Mouse (Mus musculus) lung, embryonic 14.5 days (tissue): ENCODE results near the gene Bcl11a. TPM values are rescaled to one million over a fixed set of nuclear protein-coding genes. Genes with fewer than 3 reads are reported as not detected.

Source experiments
- ATAC-seq: fragments of 200-750 bp; cut with Nextera tagmentation; 2 replicates; pipeline ENCODE4 v1.8.0; 2017; ENCODE audit warnings: mild to moderate bottlenecking, moderate TSS enrichment, moderate library complexity; ENCODE audit not compliant: insufficient read depth
- DNase-seq: peaks from one replicate; pipeline ENCODE4 v3.0.0-alpha.2; 2015
- H3K27ac ChIP-seq: fragments of 300-500 bp; sonication (generic); 2 replicates; pipeline ENCODE4 v1.5.1; 2014; ENCODE audit warnings: low read depth, mild to moderate bottlenecking, moderate library complexity
- H3K27me3 ChIP-seq: fragments of 300-500 bp; sonication (generic); 2 replicates; pipeline ENCODE4 v1.6.1; 2014; ENCODE audit warnings: low read length, control low read depth; ENCODE audit not compliant: insufficient read depth
- H3K36me3 ChIP-seq: fragments of 300-500 bp; sonication (generic); 2 replicates; pipeline ENCODE4 v1.6.1; 2014; ENCODE audit warnings: control low read depth; ENCODE audit not compliant: insufficient read depth
- H3K4me1 ChIP-seq: fragments of 300-500 bp; sonication (generic); 2 replicates; pipeline ENCODE4 v1.6.1; 2014; ENCODE audit warnings: antibody characterized with exemption, control low read depth; ENCODE audit not compliant: insufficient read depth
- H3K4me2 ChIP-seq: fragments of 300-500 bp; sonication (generic); 2 replicates; pipeline ENCODE4 v1.6.1; 2014; ENCODE audit warnings: mild to moderate bottlenecking
- H3K4me3 ChIP-seq: fragments of 300-500 bp; sonication (generic); 2 replicates; pipeline ENCODE4 v1.5.1; 2014; ENCODE audit warnings: low read depth, low read length
- H3K9ac ChIP-seq: fragments of 300-500 bp; sonication (generic); 2 replicates; pipeline ENCODE4 v1.6.1; 2014
- H3K9me3 ChIP-seq: fragments of 300-500 bp; sonication (generic); 2 replicates; pipeline ENCODE4 v1.6.1; 2016; ENCODE audit warnings: low read depth, low read length, control low read depth
- CTCF ChIP-seq: IDR thresholded peaks from 2 replicates; pipeline ENCODE4 v1.5.1; 2016; ENCODE audit warnings: antibody characterized with exemption, low read depth
- WGBS: fragments of 180-500 bp; shearing (Covaris S2); extraction: QIAGEN DNeasy Blood & Tissue Kit; methylation state at CpG from one replicate; pipeline ENCODE4 v1.1.7; 2014; 5-methylcytosine and 5-hydroxymethylcytosine counted together
- polyA plus RNA-seq: library from polyadenylated mRNA; unstranded; fragments of >200 nt; fragmentation: Nextera tagmentation; extraction: Ambion mirVana; gene quantifications from 2 replicates; pipeline ENCODE4 v1.2.1, GENCODE M21; 2014

Bcl11a gene
- polyA plus RNA-seq, 1 experiment from 2014 or later, result 21.1 TPM

DNA sequence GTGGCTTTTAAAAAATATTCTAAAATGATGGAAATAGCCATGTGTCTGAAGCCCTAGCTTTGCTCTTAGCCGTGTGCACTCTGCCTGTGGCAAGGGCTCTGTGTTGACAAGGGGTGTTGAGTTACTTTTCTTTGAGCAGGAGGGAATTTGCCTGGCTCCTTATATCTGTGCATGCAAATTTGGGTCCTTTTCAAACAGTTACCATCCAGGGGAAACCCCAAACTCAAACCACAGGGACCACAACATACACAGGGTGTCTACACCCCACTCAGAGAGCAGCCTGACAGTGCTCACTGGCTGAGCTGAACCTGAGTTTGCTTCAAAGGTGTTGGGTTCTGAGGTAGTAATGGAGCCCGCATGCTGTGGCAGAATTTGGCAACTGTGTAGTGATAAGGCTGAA lies 54.0 kb downstream of the Bcl11a start:
- Histone ChIP-seq H3K4me2 (no peak overlapping the region), H3K4me1 (0 out of 2 replicates have a peak, but pooled peaks cover 11% of the 10 kb centered on the region), H3K4me3 (no peak overlapping the region), H3K27me3 (no peaks in the 10 kb centered on the region), H3K27ac (no peak overlapping the region), H3K9me3 (no peaks in the 10 kb centered on the region), H3K36me3 (no peaks in the 10 kb centered on the region), H3K9ac (no peak overlapping the region)
- ATAC-seq (no peak), DNase-seq (no peak)
- TF ChIP-seq CTCF, result no peak
- 63% methylated on average over 2 of the region's 2 CpGs for WGBS

DNA sequence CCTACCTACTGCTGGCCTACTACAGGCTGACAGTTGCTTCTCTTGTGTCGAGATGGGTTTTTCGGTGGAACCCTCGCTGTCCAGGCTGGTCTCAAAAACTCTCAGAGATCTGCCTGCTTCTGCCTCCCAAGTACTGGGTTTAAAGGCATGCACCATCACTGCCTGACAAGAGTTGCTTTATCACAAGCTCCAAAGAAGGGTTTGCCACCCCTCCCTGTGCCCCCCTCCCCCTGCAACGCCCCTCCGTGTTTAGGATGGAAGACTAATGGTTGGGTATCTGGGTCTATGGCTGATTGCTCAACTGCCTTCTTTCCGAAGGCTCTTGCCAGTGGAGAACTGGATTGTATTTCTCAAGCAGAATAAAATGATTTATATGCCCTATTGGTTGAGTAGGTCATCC lies 54.5 kb downstream of the Bcl11a start:
- no peak for TF ChIP-seq CTCF
- ATAC-seq (no peak), DNase-seq (no peak)
- Histone ChIP-seq H3K4me3 (no peak overlapping the region), H3K4me1 (0 out of 2 replicates have a peak, but pooled peaks cover 11% of the 10 kb centered on the region), H3K9ac (no peak overlapping the region), H3K9me3 (no peaks in the 10 kb centered on the region), H3K4me2 (no peak overlapping the region), H3K27me3 (no peaks in the 10 kb centered on the region), H3K36me3 (no peaks in the 10 kb centered on the region), H3K27ac (no peak overlapping the region)
- 89% methylated on average over 6 of the region's 6 CpGs for WGBS

DNA sequence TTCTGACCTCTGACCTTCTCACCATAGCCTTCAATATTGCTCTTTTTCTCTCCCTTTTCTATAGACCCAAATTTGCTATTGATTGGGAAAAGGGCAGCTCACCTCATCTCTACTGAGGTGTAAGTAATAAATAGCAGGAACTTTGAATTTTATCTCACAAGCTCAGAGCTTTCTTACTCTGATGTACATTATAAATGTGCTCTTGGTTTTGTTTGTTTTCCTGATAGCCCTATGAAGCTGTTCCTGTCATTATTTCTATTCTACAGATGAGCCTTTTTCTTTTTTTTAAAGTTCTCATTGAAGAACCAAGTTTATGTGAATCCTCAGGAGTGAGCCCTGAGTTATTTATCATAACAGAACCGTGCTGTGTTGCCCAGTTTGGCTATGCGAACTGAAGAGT lies 55.0 kb downstream of the Bcl11a start:
- Histone ChIP-seq H3K36me3 (no peaks in the 10 kb centered on the region), H3K4me1 (0 out of 2 replicates have a peak, but pooled peaks cover 11% of the 10 kb centered on the region), H3K9ac (no peak overlapping the region), H3K9me3 (no peaks in the 10 kb centered on the region), H3K4me2 (no peak overlapping the region), H3K27me3 (no peaks in the 10 kb centered on the region), H3K27ac (no peak overlapping the region), H3K4me3 (no peak overlapping the region)
- DNase-seq (no peak), ATAC-seq (no peak)
- no peak for TF ChIP-seq CTCF
- whole genome bisulfite sequencing, result 72% methylated on average over 2 of the region's 2 CpGs

DNA sequence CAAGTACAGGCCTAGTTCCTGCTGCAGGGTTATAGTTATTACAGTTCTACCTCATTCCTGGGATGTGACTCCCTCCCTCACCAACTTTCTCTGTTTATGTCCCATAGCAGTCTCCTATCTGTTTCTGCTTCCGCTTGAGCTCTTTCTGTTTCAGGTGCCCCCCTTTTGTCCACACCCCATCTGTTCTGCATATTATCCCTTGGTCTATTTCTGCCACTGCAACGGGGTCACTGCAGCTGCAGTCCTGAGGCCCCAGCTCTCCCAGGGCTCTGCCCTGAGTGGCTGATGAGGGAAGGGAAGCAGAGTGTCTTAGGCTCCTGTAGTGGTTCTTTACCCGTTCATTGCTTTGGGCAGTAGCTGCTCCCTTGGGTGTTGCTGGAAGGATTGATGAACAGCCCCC lies 55.6 kb downstream of the Bcl11a start:
- no peak for TF ChIP-seq CTCF
- 56% methylated on average over 3 of the region's 3 CpGs for WGBS

DNA sequence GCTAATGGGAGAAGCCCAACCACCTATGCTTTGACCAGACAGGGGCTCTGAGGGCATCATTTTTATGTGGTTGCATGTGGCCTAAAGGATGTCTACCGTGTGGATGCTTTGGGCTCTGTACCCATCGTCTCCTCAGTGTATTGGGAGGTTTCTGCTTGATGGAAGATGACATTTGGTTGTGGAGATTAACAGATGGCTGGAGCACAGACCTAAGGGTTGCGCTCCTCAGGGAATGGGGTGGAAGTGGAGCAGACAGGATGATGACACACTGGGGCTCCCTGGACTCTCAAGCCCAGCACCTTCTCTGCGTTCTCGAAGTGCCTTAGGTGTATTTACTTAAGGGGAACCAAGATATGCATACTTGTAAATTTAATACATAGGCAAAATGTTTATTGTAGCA lies 56.1 kb downstream of the Bcl11a start:
- H3K4me1 ChIP-seq, result 0 out of 2 replicates have a peak, but pooled peaks cover 11% of the 10 kb centered on the region
- H3K27ac ChIP-seq, result no peak overlapping the region
- 80% methylated on average over 5 of the region's 5 CpGs for WGBS
- H3K9ac ChIP-seq, result no peak overlapping the region
- ATAC-seq, result no peak
- no peaks in the 10 kb centered on the region for H3K36me3 ChIP-seq
- no peak for TF ChIP-seq CTCF
- H3K4me2 ChIP-seq, result no peak overlapping the region
- DNase-seq, result no peak
- H3K9me3 ChIP-seq, result no peaks in the 10 kb centered on the region
- H3K27me3 ChIP-seq, result no peaks in the 10 kb centered on the region
- no peak overlapping the region for H3K4me3 ChIP-seq

More for the DNA sequence above, 55.6 kb downstream of the Bcl11a start:
- ATAC-seq, result no peak
- H3K4me3 ChIP-seq, result no peak overlapping the region
- H3K27ac ChIP-seq, result no peak overlapping the region
- H3K9ac ChIP-seq, result no peak overlapping the region
- H3K36me3 ChIP-seq, result no peaks in the 10 kb centered on the region
- DNase-seq, result no peak
- H3K4me2 ChIP-seq, result no peak overlapping the region
- no peaks in the 10 kb centered on the region for H3K9me3 ChIP-seq
- H3K4me1 ChIP-seq, result 0 out of 2 replicates have a peak, but pooled peaks cover 11% of the 10 kb centered on the region
- no peaks in the 10 kb centered on the region for H3K27me3 ChIP-seq

DNA sequence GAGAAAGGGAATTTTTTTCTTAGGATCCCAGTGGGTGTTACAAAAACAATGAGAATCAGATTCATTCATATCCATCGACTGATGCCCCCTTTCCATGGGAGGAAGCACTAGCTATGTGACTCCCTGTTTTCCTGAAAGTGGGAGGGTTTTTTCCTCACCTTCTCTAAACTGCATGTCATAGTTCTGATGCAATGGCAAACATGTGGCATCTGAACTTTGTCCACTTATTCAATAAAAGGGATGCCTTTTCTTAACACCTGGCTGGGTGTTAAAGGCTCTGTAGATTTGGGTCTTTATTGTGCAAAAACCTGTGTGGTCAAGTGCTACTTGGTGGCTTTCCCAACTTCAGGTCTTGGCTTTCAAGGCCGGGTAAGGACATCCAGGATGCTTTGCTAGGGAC lies 57.4 kb downstream of the Bcl11a start:
- no peak overlapping the region for H3K4me3 ChIP-seq
- no peak for TF ChIP-seq CTCF
- no peak overlapping the region for H3K4me2 ChIP-seq
- H3K36me3 ChIP-seq, result no peaks in the 10 kb centered on the region
- DNase-seq (no peak), ATAC-seq (no peak)
- peaks cover 3% of the 10 kb centered on the region; the same call in 1 of the 2 replicates for H3K9me3 ChIP-seq
- no peaks in the 10 kb centered on the region for H3K27me3 ChIP-seq
- WGBS, result 80% methylated on average over 2 of the region's 2 CpGs
- 0 out of 2 replicates have a peak, but pooled peaks cover 11% of the 10 kb centered on the region for H3K4me1 ChIP-seq
- no peak overlapping the region for H3K27ac ChIP-seq
- no peak overlapping the region for H3K9ac ChIP-seq

DNA sequence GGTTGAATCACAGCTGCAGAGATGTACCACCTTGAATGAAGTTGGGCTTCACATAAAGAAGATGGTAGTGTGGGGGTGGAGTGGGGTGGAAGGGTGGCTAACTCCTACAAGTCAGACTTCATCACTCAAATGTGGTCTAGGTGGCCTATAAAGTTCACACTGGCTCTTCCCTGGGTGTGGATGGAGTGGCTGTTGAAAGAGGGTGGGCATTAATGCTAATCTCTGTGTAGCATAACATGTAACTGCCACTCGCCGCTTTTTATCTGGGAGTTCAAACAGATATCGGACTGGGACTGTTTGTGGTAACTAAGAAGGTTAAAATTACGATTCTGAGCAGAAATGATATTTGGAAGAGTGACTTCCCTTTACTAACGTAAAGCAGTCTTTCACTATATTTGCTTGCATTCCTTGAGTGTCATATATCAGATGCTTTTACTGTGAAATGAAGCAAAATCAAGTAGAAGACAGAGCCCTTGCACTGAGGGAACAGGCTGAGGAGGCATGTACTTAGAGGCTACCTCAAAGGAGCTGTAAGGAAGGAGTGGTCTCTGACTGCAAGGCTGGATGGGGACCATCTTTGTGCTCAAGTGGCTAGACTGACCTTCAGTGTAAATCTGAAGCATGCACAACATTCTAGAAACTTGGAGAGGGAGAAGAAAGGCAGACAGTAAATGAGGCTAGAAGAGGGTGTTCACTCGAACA lies 58.4 kb downstream of the Bcl11a start:
- no peak for TF ChIP-seq CTCF
- H3K36me3 ChIP-seq, result no peaks in the 10 kb centered on the region
- ATAC-seq, result no peak
- peaks cover 3% of the 10 kb centered on the region; the same call in 1 of the 2 replicates for H3K9me3 ChIP-seq
- 46% methylated on average over 6 of the region's 6 CpGs for WGBS
- no peak overlapping the region for H3K4me3 ChIP-seq
- H3K4me1 ChIP-seq, result 0 out of 2 replicates have a peak, but pooled peaks cover 10% of the 10 kb centered on the region
- DNase-seq, result no peak
- H3K9ac ChIP-seq, result no peak overlapping the region
- H3K27ac ChIP-seq, result no peak overlapping the region
- no peaks in the 10 kb centered on the region for H3K27me3 ChIP-seq
- no peak overlapping the region for H3K4me2 ChIP-seq
